Mouse (Mus musculus): ENCODE measurements around the gene Top2b. TPM values are rescaled to one million over a fixed set of nuclear protein-coding genes. Genes with fewer than 3 reads are reported as not detected.

Gene Top2b
- 65.6 and 83.7 TPM in 2 replicates for polyA plus RNA-seq (2016; fragmentation: Nextera tagmentation; extraction: Ambion mirVana)

GRCm38 (mm10) chr14:16364878-16365337, at the start of gene Top2b:
Gene Top2b (plus strand): TSS chr14:16365179.
- Histone ChIP-seq H3K27me3 (ENCODE audit: low read depth, poor library complexity, severe bottlenecking) (no peaks in the 10 kb centered on the region), H3K27ac (peak within 1 kb of the TSS; percentile 99), H3K4me1 (peaks cover 17% of the 10 kb centered on the region), H3K4me3 (peak within 1 kb of the TSS; percentile 95), H3K9me3 (replicated peaks) (no peaks in the 10 kb centered on the region), H3K36me3 (peaks cover 11% of the 10 kb centered on the region; the same call in 1 of the 2 replicates)
- DNase-seq (ENCODE audit: low spot score): peak; percentile 95
- under 1% methylated on average over 32 of the region's 32 CpGs for WGBS

- H3K36me3 ChIP-seq: no peaks in the 10 kb centered on the region
- H3K4me3 ChIP-seq: no peak overlapping the region
- DNase-seq (ENCODE audit: low spot score): no peak
- no peaks in the 10 kb centered on the region for H3K9me3 ChIP-seq (replicated peaks)
- no peak overlapping the region for H3K27ac ChIP-seq
- H3K4me1 ChIP-seq: peaks cover 5% of the 10 kb centered on the region; the same call in 1 of the 2 replicates
- 80% methylated on average over 1 of the region's 1 CpGs for WGBS
- no peaks in the 10 kb centered on the region for H3K27me3 ChIP-seq (ENCODE audit: low read depth, poor library complexity, severe bottlenecking)
Measured at GRCm38 (mm10) chr14:16316715-16317114, 48.3 kb upstream of the Top2b start.

- Histone ChIP-seq H3K9me3 (replicated peaks) (no peaks in the 10 kb centered on the region), H3K4me3 (no peak overlapping the region), H3K36me3 (no peaks in the 10 kb centered on the region), H3K27me3 (ENCODE audit: low read depth, poor library complexity, severe bottlenecking) (no peaks in the 10 kb centered on the region), H3K4me1 (no peaks in the 10 kb centered on the region), H3K27ac (no peak overlapping the region)
- DNase-seq (ENCODE audit: low spot score): no peak
- 88% methylated on average over 2 of the region's 2 CpGs for WGBS
Measured at GRCm38 (mm10) chr14:16319818-16320217, 45.2 kb upstream of the Top2b start.

DNA sequence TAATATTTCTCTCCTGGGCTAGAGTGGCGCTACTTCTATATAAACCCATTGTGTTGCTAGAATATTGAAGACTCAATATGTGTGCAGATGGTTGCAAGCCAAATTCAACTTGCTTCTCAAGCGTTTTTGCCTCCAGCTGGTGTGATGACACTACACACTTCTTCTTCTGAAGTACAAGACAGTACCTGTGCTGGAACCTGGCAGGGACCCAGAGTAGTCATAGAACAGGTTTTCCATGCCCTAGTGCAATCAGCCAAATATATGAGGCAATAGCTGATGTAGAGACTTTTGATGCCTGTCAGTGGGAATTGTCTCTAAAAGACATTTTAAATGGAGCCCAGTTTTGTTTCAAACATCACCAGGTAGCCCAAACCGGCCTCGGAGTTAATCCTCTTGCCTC, 40.6 kb upstream of the Top2b start:
- Histone ChIP-seq H3K36me3 (no peaks in the 10 kb centered on the region), H3K4me1 (peaks cover 15% of the 10 kb centered on the region), H3K27ac (no peak overlapping the region), H3K27me3 (ENCODE audit: low read depth, poor library complexity, severe bottlenecking) (no peaks in the 10 kb centered on the region), H3K9me3 (replicated peaks) (no peaks in the 10 kb centered on the region), H3K4me3 (no peak overlapping the region)
- no peak for DNase-seq (ENCODE audit: low spot score)
- 84% methylated on average over 4 of the region's 4 CpGs for WGBS

GRCm38 (mm10) chr14:16325208-16325607, 39.8 kb upstream of the Top2b start:
- DNase-seq (ENCODE audit: low spot score): no peak
- peaks cover 16% of the 10 kb centered on the region for H3K4me1 ChIP-seq
- H3K9me3 ChIP-seq (replicated peaks): no peaks in the 10 kb centered on the region
- 56% methylated on average over 1 of the region's 1 CpGs for WGBS
- H3K4me3 ChIP-seq: no peak overlapping the region
- H3K27ac ChIP-seq: no peak overlapping the region
- no peaks in the 10 kb centered on the region for H3K27me3 ChIP-seq (ENCODE audit: low read depth, poor library complexity, severe bottlenecking)
- H3K36me3 ChIP-seq: no peaks in the 10 kb centered on the region

GRCm38 (mm10) chr14:16328531-16328930, 36.4 kb upstream of the Top2b start:
- Histone ChIP-seq H3K4me3 (no peak overlapping the region), H3K27ac (peak overlapping the region; percentile 89), H3K36me3 (no peaks in the 10 kb centered on the region), H3K27me3 (ENCODE audit: low read depth, poor library complexity, severe bottlenecking) (no peaks in the 10 kb centered on the region), H3K4me1 (peaks cover 20% of the 10 kb centered on the region), H3K9me3 (replicated peaks) (no peaks in the 10 kb centered on the region)
- WGBS: 9% methylated on average over 2 of the region's 2 CpGs
- peak; percentile 59 for DNase-seq (ENCODE audit: low spot score)

DNA sequence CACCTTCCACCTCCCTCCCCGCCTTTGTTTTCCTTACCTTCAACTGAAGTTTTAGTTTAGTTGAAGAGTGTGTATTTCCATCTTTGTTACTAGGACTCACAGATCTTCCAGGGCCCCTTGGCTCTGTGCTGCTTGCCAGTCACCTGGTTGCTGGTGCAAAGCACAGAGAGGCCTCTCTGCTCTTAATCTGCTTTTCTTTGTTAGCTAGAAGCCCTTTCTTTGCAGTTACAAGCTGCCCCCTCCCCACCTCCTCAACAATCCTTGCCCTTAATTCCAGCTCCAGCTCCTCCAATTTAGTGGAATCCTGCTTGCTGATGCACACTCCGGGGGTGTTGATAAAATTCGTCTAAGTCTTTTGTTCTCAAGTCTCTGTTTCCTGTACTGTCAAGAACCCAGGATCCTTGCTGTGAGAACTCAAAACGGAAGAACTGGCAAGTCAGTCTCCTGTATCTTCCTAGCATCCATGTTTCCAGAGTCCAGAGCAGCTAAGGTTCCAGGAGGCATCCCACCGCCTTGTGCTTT, 36.0 kb upstream of the Top2b start:
- Histone ChIP-seq H3K4me1 (peaks cover 20% of the 10 kb centered on the region), H3K9me3 (replicated peaks) (no peaks in the 10 kb centered on the region), H3K27me3 (ENCODE audit: low read depth, poor library complexity, severe bottlenecking) (no peaks in the 10 kb centered on the region), H3K27ac (peak overlapping the region; percentile 89), H3K4me3 (no peak overlapping the region), H3K36me3 (no peaks in the 10 kb centered on the region)
- 53% methylated on average over 5 of the region's 5 CpGs for WGBS
- DNase-seq (ENCODE audit: low spot score): no peak

DNA sequence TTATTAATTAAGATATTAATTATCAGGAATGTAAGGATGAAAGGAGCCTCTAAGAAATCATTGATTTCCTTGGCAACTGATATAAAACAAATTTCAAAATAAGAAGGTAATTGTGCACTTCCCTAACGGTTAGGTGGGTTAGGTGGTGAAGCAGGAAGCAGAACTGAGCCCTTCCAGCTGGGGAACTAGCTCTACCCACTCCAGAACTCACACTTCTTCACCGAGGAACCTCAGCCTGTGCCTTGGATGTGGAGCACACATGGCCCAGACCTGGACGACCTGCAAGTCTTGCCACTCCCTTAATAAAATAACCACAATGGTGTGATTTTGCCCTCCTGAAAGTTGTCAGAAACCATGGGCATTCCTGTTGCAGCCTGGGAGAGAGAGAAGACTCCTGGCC, 35.2 kb upstream of the Top2b start:
- DNase-seq (ENCODE audit: low spot score): no peak
- Histone ChIP-seq H3K27ac (peak overlapping the region; percentile 89; the same call in 1 of the 2 replicates), H3K36me3 (no peaks in the 10 kb centered on the region), H3K27me3 (ENCODE audit: low read depth, poor library complexity, severe bottlenecking) (no peaks in the 10 kb centered on the region), H3K9me3 (replicated peaks) (no peaks in the 10 kb centered on the region), H3K4me3 (no peak overlapping the region), H3K4me1 (peaks cover 20% of the 10 kb centered on the region)
- 76% methylated on average over 3 of the region's 3 CpGs for WGBS

DNA sequence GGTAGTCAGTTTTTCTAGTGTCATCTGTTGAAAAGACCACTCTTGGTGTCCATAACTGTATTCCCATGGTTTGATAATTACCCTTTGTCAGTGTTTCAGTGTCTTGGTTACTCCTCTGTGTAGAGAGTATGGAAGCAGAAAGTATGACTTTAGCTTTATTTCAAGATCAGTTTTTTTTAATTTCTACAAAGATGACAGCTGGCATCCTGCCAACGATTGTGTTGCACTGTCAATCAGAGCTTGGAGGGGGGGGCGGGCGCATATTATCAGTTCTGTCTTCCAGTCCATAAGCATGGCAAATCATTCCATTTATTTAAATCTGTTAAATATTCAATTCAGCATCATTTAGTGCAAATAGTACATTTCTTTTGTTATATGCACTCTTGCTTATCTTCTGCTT, 30.7 kb upstream of the Top2b start:
- Histone ChIP-seq H3K4me3 (no peak overlapping the region), H3K27me3 (ENCODE audit: low read depth, poor library complexity, severe bottlenecking) (no peaks in the 10 kb centered on the region), H3K27ac (no peak overlapping the region), H3K4me1 (peaks cover 7% of the 10 kb centered on the region), H3K9me3 (replicated peaks) (no peaks in the 10 kb centered on the region), H3K36me3 (no peaks in the 10 kb centered on the region)
- no peak for DNase-seq (ENCODE audit: low spot score)
- 96% methylated on average over 3 of the region's 3 CpGs for WGBS

GRCm38 (mm10) chr14:16335835-16336417, 29.1 kb upstream of the Top2b start:
- Histone ChIP-seq H3K4me3 (no peak overlapping the region), H3K9me3 (replicated peaks) (no peaks in the 10 kb centered on the region), H3K27me3 (ENCODE audit: low read depth, poor library complexity, severe bottlenecking) (no peaks in the 10 kb centered on the region), H3K27ac (no peak overlapping the region), H3K4me1 (peaks cover 4% of the 10 kb centered on the region; the same call in 1 of the 2 replicates), H3K36me3 (no peaks in the 10 kb centered on the region)
- no peak for DNase-seq (ENCODE audit: low spot score)
- WGBS: 68% methylated on average over 3 of the region's 3 CpGs

GRCm38 (mm10) chr14:16347505-16347904, 17.5 kb upstream of the Top2b start:
- no peak overlapping the region for H3K4me3 ChIP-seq
- WGBS: 76% methylated on average over 9 of the region's 9 CpGs
- H3K9me3 ChIP-seq (replicated peaks): no peaks in the 10 kb centered on the region
- no peak overlapping the region for H3K27ac ChIP-seq
- H3K4me1 ChIP-seq: no peaks in the 10 kb centered on the region
- no peak for DNase-seq (ENCODE audit: low spot score)
- no peaks in the 10 kb centered on the region for H3K27me3 ChIP-seq (ENCODE audit: low read depth, poor library complexity, severe bottlenecking)
- H3K36me3 ChIP-seq: no peaks in the 10 kb centered on the region

- 77% methylated on average over 1 of the region's 1 CpGs for WGBS
- no peak for DNase-seq (ENCODE audit: low spot score)
- no peaks in the 10 kb centered on the region for H3K9me3 ChIP-seq (replicated peaks)
- no peaks in the 10 kb centered on the region for H3K36me3 ChIP-seq
- no peak overlapping the region for H3K4me3 ChIP-seq
- peaks cover 8% of the 10 kb centered on the region; the same call in 1 of the 2 replicates for H3K4me1 ChIP-seq
- no peak overlapping the region for H3K27ac ChIP-seq
- H3K27me3 ChIP-seq (ENCODE audit: low read depth, poor library complexity, severe bottlenecking): no peaks in the 10 kb centered on the region
Measured at GRCm38 (mm10) chr14:16359704-16360103, 5.3 kb upstream of the Top2b start.

GRCm38 (mm10) chr14:16364161-16364831, 683 bp upstream of the Top2b start:
- under 1% methylated on average over 28 of the region's 32 CpGs for WGBS
- no peaks in the 10 kb centered on the region for H3K9me3 ChIP-seq (replicated peaks)
- H3K27ac ChIP-seq: peak overlapping the region; percentile 99
- H3K27me3 ChIP-seq (ENCODE audit: low read depth, poor library complexity, severe bottlenecking): no peaks in the 10 kb centered on the region
- peak overlapping the region; percentile 95 for H3K4me3 ChIP-seq
- peaks cover 17% of the 10 kb centered on the region for H3K4me1 ChIP-seq
- H3K36me3 ChIP-seq: 0 out of 2 replicates have a peak, but pooled peaks cover 6% of the 10 kb centered on the region
- peak; percentile 81 for DNase-seq (ENCODE audit: low spot score)

Measured in limb, embryonic 10.5 days (tissue).